Mouse (Mus musculus): ENCODE results near the gene Col28a1.

DNA sequence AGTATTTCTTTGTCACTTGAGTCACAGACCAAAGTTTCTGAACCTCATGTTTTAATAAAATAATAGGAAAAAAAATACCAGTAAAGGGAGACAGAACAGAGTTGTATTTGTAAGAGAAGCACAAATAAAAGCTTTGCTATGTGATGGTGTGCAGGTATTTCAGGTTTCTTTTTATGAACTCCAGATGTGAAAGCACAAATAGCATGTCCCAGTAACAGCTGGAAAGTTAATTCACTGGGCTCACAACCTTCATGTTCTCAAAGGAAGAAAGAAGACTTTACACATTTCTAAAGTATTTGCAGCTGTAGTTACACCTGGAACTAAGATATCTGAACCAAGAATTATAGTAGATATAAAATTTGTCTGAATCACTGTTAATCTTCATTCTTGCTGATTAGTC is 91.2 kb downstream of the Col28a1 start:
- TF ChIP-seq POLR2A (IDR thresholded peaks at IDR 0.05; ENCODE audit: control insufficient read depth, low read depth, low read length) (no peak), CTCF (IDR thresholded peaks at IDR 0.05; ENCODE audit: control insufficient read depth, insufficient read depth, insufficient replicate concordance, low read depth, low read length) (no peak)

Measured in testis, adult 2 months (tissue).